Mouse (Mus musculus) liver, embryonic 13.5 days (tissue): ENCODE results near the gene Slpi. TPM values are rescaled to one million over a fixed set of nuclear protein-coding genes. Genes with fewer than 3 reads are reported as not detected.

Experiments
- ATAC-seq: fragments of 200-750 bp; cut with Nextera tagmentation; 2 replicates; pipeline ENCODE4 v1.8.0; 2017; ENCODE audit warnings: low read depth, mild to moderate bottlenecking, moderate number of reproducible peaks, moderate library complexity
- DNase-seq: peaks from one replicate; pipeline ENCODE4 v3.0.0; 2022
- H3K27ac ChIP-seq: fragments of 300-500 bp; sonication (generic); 2 replicates; pipeline ENCODE4 v1.5.1; 2015; ENCODE audit warnings: moderate library complexity, mild to moderate bottlenecking, inconsistent platforms
- H3K27me3 ChIP-seq: fragments of 300-500 bp; sonication (generic); 2 replicates; pipeline ENCODE4 v1.6.1; 2015; ENCODE audit warnings: mild to moderate bottlenecking, inconsistent platforms
- H3K36me3 ChIP-seq: fragments of 300-500 bp; sonication (generic); 2 replicates; pipeline ENCODE4 v1.6.1; 2015; ENCODE audit warnings: mild to moderate bottlenecking, inconsistent platforms
- H3K4me1 ChIP-seq: fragments of 300-500 bp; sonication (generic); replicated peaks from 2 replicates; pipeline ENCODE4 v1.6.1; 2015; ENCODE audit warnings: inconsistent platforms
- H3K4me2 ChIP-seq: fragments of 300-500 bp; sonication (generic); 2 replicates; pipeline ENCODE4 v1.6.1; 2015; ENCODE audit warnings: inconsistent platforms, mild to moderate bottlenecking, moderate library complexity
- H3K4me3 ChIP-seq: fragments of 300-500 bp; sonication (generic); replicated peaks from 2 replicates; pipeline ENCODE4 v1.5.1; 2015; ENCODE audit warnings: mild to moderate bottlenecking, inconsistent platforms
- H3K9ac ChIP-seq: fragments of 300-500 bp; sonication (generic); 2 replicates; pipeline ENCODE4 v1.6.1; 2015; ENCODE audit warnings: mild to moderate bottlenecking, inconsistent platforms
- H3K9me3 ChIP-seq: fragments of 300-500 bp; sonication (generic); replicated peaks from 2 replicates; pipeline ENCODE4 v1.6.1; 2016; ENCODE audit warnings: inconsistent platforms
- WGBS: fragments of 180-500 bp; shearing (Covaris S2); methylation state at CpG from one replicate; pipeline ENCODE4 v1.1.7; 2015; ENCODE audit not compliant: insufficient replicate concordance; 5-methylcytosine and 5-hydroxymethylcytosine counted together
- polyA plus RNA-seq: library from polyadenylated mRNA; unstranded; fragments of >200 nt; fragmentation: Nextera tagmentation; extraction: Ambion mirVana; gene quantifications from 2 replicates; pipeline ENCODE4 v1.2.1, GENCODE M21; 2015

Gene Slpi
- polyA plus RNA-seq, 1 experiment from 2014 or later = 20.5 TPM

- H3K4me1 ChIP-seq = no peaks in the 10 kb centered on the region
- no peak overlapping the region for H3K9ac ChIP-seq
- WGBS = 53% methylated on average over 12 of the region's 12 CpGs
- H3K36me3 ChIP-seq = no peaks in the 10 kb centered on the region
- H3K4me3 ChIP-seq = no peak overlapping the region
- H3K27me3 ChIP-seq = peaks cover 35% of the 10 kb centered on the region
- DNase-seq = no peak
- ATAC-seq = no peak
- no peak overlapping the region for H3K4me2 ChIP-seq
- no peak overlapping the region for H3K27ac ChIP-seq
- H3K9me3 ChIP-seq = peaks cover 10% of the 10 kb centered on the region; the same call in 1 of the 2 replicates
These were observed 8.0 kb upstream of the Slpi start for GRCm38 (mm10) chr2:164396911-164397310.

GRCm38 (mm10) chr2:164396076-164396475, 7.2 kb upstream of the Slpi start:
- H3K4me2 ChIP-seq = no peak overlapping the region
- 76% methylated on average over 7 of the region's 7 CpGs for WGBS
- DNase-seq = no peak
- H3K27me3 ChIP-seq = peaks cover 28% of the 10 kb centered on the region
- H3K36me3 ChIP-seq = no peaks in the 10 kb centered on the region
- H3K4me1 ChIP-seq = no peaks in the 10 kb centered on the region
- no peak for ATAC-seq
- no peak overlapping the region for H3K27ac ChIP-seq
- H3K9ac ChIP-seq = no peak overlapping the region
- H3K4me3 ChIP-seq = no peak overlapping the region
- peaks cover 10% of the 10 kb centered on the region; the same call in 1 of the 2 replicates for H3K9me3 ChIP-seq

GRCm38 (mm10) chr2:164393126-164393525, 4.2 kb upstream of the Slpi start:
- Histone ChIP-seq H3K4me1 (peaks cover 3% of the 10 kb centered on the region; the same call in 1 of the 2 replicates), H3K4me3 (no peak overlapping the region), H3K27ac (no peak overlapping the region), H3K27me3 (peaks cover 32% of the 10 kb centered on the region), H3K36me3 (no peaks in the 10 kb centered on the region), H3K9ac (no peak overlapping the region), H3K4me2 (no peak overlapping the region), H3K9me3 (peaks cover 10% of the 10 kb centered on the region; the same call in 1 of the 2 replicates)
- ATAC-seq (no peak), DNase-seq (no peak)
- WGBS = 56% methylated on average over 29 of the region's 29 CpGs

DNA sequence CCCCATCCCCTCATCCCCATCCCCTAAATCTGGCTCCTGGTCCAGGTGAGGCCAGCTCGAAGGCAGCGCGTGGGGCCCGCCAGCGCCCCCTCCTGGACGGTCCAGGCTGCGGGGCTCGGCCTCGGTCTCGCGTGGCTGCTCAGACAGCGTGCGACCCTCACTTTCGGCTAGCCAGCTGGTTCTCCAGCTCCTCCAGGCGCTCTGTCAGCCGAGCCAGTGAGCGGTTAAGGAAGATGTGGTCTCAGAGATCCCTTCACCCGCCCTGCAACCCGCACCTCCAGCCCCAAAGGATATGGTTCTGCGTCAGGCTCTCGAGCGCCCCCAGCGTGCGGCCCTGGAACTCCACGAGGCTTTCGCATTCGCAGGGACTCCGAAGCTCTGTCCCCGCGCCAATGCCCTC, 604 bp upstream of the Slpi start:
- ATAC-seq (no peak), DNase-seq (peak; percentile 41)
- WGBS = under 1% methylated on average over 30 of the region's 30 CpGs
- H3K4me3 ChIP-seq = peak overlapping the region; percentile 45
- peak overlapping the region; percentile 39; the same call in 1 of the 2 replicates for H3K9ac ChIP-seq
- no peaks in the 10 kb centered on the region for H3K36me3 ChIP-seq
- no peaks in the 10 kb centered on the region; the same call in 1 of the 2 replicates for H3K9me3 ChIP-seq
- H3K4me1 ChIP-seq = peaks cover 3% of the 10 kb centered on the region; the same call in 1 of the 2 replicates
- H3K4me2 ChIP-seq = peak overlapping the region; percentile 58
- H3K27ac ChIP-seq = no peak overlapping the region
- peaks cover 49% of the 10 kb centered on the region for H3K27me3 ChIP-seq

DNA sequence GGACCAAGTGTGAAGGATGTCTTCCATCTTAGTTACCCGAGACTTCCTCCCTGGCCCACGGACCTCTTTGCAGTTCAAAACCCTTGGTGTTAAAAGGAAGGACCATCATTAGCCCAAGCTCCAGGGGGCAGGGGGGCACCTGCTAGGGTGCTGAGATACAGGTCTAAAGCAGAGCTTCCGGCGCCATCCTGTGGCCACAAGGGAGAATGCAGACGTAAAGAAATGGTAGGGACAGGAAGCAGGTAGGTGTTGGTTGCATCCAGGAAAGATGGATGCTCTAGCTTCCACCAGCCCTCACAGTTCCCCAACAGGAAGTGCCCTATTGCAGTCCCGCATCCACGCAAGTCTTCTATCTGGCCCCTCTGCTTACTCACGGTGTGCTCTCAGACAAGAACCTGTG, 1.9 kb downstream of the Slpi start:
- Histone ChIP-seq H3K27ac (no peak overlapping the region), H3K4me1 (peaks cover 3% of the 10 kb centered on the region; the same call in 1 of the 2 replicates), H3K36me3 (no peaks in the 10 kb centered on the region), H3K27me3 (peaks cover 49% of the 10 kb centered on the region), H3K4me3 (no peak overlapping the region), H3K9me3 (no peaks in the 10 kb centered on the region), H3K4me2 (no peak overlapping the region), H3K9ac (no peak overlapping the region)
- 6% methylated on average over 8 of the region's 8 CpGs for WGBS
- no peak for DNase-seq
- ATAC-seq = no peak

DNA sequence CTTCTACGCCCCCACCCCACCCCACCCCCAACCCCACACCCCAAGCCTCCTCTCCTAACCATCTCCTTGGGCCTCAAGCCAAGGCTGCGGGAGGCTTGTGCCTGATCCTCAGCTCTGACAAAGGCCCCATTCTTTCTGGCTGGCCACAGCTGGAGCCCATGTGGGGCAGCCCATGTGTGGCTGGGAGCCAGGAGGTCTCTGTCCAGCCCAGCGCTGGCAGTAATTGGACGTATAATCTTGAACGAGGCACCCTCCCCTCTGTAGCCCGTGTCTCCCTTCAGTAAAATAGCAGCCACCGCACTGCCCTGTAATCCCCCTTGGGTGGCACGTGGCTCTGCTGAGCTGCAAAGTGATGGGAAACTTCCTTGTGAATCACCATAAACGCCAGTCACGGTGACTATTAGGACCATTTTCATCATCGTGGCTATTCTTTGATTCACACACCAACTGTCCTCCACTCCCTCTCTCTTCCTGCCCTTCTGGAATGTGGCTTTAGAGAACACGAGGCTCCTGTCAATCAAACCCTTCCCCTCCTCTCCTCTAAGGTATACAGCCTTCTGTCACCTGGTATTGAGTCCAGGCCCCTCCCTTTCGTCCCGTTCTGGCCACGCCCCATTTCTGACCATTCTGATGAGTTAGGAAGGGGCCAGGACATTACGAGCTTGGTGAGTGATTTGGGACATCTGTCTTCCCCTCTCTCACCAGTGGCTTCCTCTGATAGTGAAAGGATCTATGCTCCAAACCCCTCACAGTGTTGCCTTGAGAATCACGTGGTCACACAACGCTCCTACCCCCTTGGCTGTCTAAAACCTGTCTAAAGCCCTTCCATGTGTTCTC, 2.8 kb downstream of the Slpi start:
- no peak overlapping the region for H3K4me3 ChIP-seq
- H3K4me2 ChIP-seq = no peak overlapping the region
- no peak overlapping the region for H3K9ac ChIP-seq
- peaks cover 3% of the 10 kb centered on the region; the same call in 1 of the 2 replicates for H3K4me1 ChIP-seq
- no peak overlapping the region for H3K27ac ChIP-seq
- 23% methylated on average over 18 of the region's 18 CpGs for WGBS
- ATAC-seq = no peak
- H3K27me3 ChIP-seq = peaks cover 48% of the 10 kb centered on the region
- H3K36me3 ChIP-seq = no peaks in the 10 kb centered on the region
- no peak for DNase-seq
- H3K9me3 ChIP-seq = no peaks in the 10 kb centered on the region

DNA sequence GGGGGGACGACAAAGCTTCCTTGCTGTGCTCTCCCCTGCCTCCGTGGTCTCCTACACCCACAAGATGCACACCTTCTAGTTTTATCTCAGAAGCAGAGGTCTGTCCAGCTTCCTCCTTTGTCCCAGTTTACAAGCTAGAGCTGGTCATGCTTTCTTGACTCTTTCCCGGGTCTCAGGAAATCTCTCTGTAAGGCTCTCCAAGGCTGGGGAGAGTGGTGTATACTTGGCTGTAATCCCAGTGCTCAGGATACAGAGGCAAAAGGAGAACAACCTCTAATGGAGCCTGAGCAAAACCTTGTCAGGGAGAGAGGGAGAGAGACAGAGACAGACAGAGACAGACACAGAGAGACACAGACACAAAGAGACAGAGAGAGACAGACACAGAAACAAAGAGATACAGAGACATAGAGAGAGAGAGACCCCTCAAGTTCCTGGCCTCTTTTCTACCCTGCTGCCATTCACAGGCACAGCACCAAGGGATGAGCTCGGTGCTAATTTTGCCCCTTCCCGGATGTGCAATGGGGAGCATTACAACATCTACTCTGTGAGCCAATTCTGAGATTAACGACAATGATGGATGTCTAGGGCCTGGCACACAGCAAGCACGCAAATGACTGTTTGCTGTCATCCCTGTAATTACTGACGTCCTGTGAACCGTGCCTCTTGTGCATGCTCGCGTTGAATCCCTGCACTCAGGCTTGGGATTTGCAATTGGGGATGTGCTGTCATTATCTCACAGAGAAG, 5.1 kb downstream of the Slpi start:
- DNase-seq (no peak), ATAC-seq (no peak)
- Histone ChIP-seq H3K4me2 (no peak overlapping the region), H3K9me3 (no peaks in the 10 kb centered on the region), H3K4me3 (no peak overlapping the region), H3K27me3 (peaks cover 26% of the 10 kb centered on the region), H3K36me3 (no peaks in the 10 kb centered on the region), H3K9ac (no peak overlapping the region), H3K27ac (no peak overlapping the region), H3K4me1 (no peaks in the 10 kb centered on the region)
- 47% methylated on average over 11 of the region's 11 CpGs for WGBS

DNA sequence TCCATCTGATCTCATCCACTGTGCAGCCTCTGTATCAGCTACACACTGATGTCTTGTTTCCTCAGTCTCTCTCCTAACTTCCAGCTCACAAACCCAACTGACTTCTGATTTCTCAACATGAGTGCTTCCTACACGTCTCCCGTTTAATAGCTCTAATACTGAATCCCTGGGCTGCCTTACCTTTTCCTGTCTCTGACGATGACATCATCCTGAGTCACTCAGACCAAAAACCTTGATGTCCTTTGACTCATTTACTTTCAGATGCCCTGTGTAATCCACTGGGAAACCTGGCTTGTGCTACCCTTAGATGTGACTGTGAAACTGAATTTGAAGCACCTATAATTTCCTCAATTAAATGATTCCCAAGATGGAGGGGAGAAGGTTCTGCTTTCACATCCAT, 5.9 kb downstream of the Slpi start:
- H3K27me3 ChIP-seq = peaks cover 18% of the 10 kb centered on the region
- H3K36me3 ChIP-seq = no peaks in the 10 kb centered on the region
- H3K9me3 ChIP-seq = no peaks in the 10 kb centered on the region
- ATAC-seq (no peak), DNase-seq (no peak)
- WGBS = 49% methylated on average over 3 of the region's 3 CpGs
- H3K4me2 ChIP-seq = no peak overlapping the region
- no peaks in the 10 kb centered on the region for H3K4me1 ChIP-seq
- no peak overlapping the region for H3K27ac ChIP-seq
- H3K4me3 ChIP-seq = no peak overlapping the region
- H3K9ac ChIP-seq = no peak overlapping the region

DNA sequence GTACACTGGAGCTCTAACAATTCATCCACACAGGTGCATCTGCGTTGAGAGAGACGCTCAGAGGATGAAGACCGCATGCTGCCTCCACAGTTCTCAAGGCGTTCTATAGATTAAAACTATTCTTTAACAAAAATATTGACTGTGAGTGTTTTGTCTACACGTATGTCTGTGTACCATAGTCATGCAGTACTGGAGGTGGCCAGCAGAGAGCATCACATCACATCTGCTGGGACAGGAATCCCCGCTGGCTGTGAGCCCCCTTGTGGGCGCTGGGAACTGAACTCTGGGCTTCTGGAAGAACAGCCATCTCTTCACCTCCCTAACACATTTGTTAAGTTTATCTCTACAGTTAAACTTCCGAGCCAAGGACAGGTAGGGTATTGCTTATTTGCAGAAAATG, 7.2 kb downstream of the Slpi start:
- H3K4me3 ChIP-seq = no peak overlapping the region
- H3K4me1 ChIP-seq = no peaks in the 10 kb centered on the region
- WGBS = 65% methylated on average over 8 of the region's 8 CpGs
- no peaks in the 10 kb centered on the region for H3K36me3 ChIP-seq
- 0 out of 2 replicates have a peak, but pooled peaks cover 7% of the 10 kb centered on the region for H3K27me3 ChIP-seq
- no peak overlapping the region for H3K27ac ChIP-seq
- no peak overlapping the region for H3K4me2 ChIP-seq
- H3K9me3 ChIP-seq = no peaks in the 10 kb centered on the region
- H3K9ac ChIP-seq = no peak overlapping the region
- no peak for DNase-seq
- ATAC-seq = no peak

- no peaks in the 10 kb centered on the region for H3K9me3 ChIP-seq
- 69% methylated on average over 15 of the region's 15 CpGs for WGBS
- ATAC-seq (no peak), DNase-seq (no peak)
- H3K4me1 ChIP-seq = no peaks in the 10 kb centered on the region
- no peak overlapping the region for H3K9ac ChIP-seq
- no peaks in the 10 kb centered on the region for H3K27me3 ChIP-seq
- no peak overlapping the region for H3K4me2 ChIP-seq
- no peaks in the 10 kb centered on the region for H3K36me3 ChIP-seq
- H3K4me3 ChIP-seq = no peak overlapping the region
- H3K27ac ChIP-seq = no peak overlapping the region
These were observed 11.1 kb downstream of the Slpi start for GRCm38 (mm10) chr2:164377478-164378426.

DNA sequence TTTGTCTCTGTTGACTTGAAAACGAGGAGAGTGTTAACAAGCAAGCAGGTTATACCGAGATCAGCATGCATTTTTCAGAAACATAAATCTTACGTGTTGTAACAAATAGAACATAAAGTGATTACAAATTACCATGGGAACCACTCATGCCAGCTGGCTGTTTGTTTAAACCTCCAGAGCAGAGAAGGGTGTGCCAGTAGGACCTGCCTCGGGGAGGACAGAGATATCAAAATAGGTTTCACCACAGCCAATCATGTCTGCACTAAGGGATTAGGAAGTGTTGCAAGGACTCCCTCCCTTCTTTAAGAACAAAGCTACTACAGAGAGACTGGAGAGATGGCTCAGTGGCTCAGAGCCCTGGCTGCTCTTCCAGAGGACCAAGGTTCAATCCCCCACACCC, 15.7 kb downstream of the Slpi start:
- Histone ChIP-seq H3K9me3 (no peaks in the 10 kb centered on the region), H3K27me3 (no peaks in the 10 kb centered on the region), H3K4me1 (no peaks in the 10 kb centered on the region), H3K36me3 (no peaks in the 10 kb centered on the region), H3K27ac (no peak overlapping the region), H3K9ac (no peak overlapping the region), H3K4me3 (no peak overlapping the region), H3K4me2 (no peak overlapping the region)
- ATAC-seq (no peak), DNase-seq (no peak)
- WGBS = 37% methylated on average over 4 of the region's 4 CpGs
